Mouse (Mus musculus): Measurements from ENCODE around the gene Abcc5.

DNA sequence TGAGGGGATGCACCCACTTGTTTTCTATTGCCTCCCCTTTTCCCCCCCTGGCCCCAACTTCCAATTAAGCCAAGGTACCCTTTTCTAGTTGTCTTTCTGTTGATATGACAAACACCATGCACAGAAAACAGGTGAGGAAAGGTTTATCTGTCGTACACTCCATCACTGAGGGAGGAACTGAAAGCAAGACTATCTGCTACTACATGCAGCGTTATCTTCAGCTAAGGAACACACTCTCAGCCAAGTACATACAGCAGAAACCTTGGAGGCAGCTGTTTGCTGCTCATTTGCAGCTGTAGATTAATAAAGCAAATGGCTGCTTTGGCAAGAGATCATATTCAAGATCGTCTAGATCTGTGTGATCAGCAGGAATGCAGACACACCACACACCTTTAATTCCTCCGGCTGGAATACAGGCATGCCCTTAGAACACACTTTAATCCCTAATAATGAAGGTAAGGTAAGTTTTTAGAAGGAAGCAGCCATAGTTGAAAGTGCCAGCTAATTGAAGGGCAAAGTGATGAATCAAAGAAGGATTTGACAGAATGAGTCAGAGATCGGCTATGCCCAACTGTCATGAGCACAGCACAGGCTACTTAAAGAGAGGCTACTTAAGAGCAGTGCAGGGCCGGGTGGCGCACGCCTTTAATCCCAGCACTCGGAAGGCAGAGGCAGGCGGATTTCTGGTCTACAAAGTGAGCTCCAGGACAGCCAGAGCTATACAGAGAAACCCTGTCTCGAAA lies 12.7 kb upstream of the Abcc5 start:
- no peak for TF ChIP-seq POLR2A (IDR thresholded peaks at IDR 0.05; ENCODE audit: borderline replicate concordance, extremely low read depth, low read depth, low read length)
- TF ChIP-seq CTCF (IDR thresholded peaks at IDR 0.05; ENCODE audit: insufficient read depth, low read length), result no peak

Data from lung, adult 2 months (tissue).